19 mouse cellular contexts compared by ENCODE assay signal in the genomic region with DNA sequence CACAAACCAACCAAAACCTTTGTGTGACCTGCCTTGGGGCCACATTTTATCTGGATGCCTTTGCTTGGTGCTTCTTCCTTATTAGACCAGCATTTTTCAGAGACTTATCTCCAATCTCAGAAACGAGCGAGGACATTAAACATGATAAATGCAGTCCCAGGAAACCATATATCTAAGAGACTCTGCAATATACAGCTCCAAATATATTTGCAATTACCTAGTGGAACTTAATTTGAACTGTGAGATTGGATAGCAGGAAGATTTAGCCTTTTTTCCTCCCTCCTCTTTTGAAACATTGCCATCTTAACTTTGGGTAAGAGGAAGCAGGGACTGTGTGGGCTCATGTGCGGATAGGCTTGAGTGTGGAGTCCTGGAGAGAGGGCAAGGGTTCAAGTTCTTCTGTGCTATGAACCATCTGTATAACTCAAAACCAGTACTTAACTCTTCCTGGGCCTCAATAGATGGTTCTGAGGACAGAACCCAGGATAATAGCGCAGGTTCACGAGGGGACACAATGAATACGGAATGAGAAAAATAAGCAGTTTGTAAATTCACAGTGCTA.
"Had no signal": no experiment of that assay in that cellular context is flagged by ENCODE, and none has a peak within 500 bp of the region (broad histone marks: within the 10 kb centered on the region; RNA-seq: fewer than 3 reads in every experiment).

No protein-coding gene starts in this region.

- H3K27me3 ChIP-seq: lung, embryonic 15.5 days; midbrain, embryonic 12.5 days; neural tube, embryonic 13.5 days; neural tube, embryonic 15.5 days had no signal

- H3K4me3 ChIP-seq: lung, embryonic 15.5 days; midbrain, embryonic 10.5 days; midbrain, embryonic 12.5 days; myocyte; neural tube, embryonic 13.5 days; neural tube, embryonic 15.5 days had no signal

- H3K4me1 ChIP-seq: midbrain, embryonic 10.5 days; midbrain, embryonic 12.5 days; neural tube, embryonic 13.5 days; neural tube, embryonic 15.5 days had no signal

- H3K27ac ChIP-seq: lung, embryonic 15.5 days; midbrain, embryonic 10.5 days; midbrain, embryonic 12.5 days; neural tube, embryonic 13.5 days; neural tube, embryonic 15.5 days had no signal

- H3K9me3 ChIP-seq: lung, embryonic 15.5 days; midbrain, embryonic 10.5 days; midbrain, embryonic 12.5 days; neural tube, embryonic 13.5 days; neural tube, embryonic 15.5 days had no signal

- H3K36me3 ChIP-seq: lung, embryonic 15.5 days; midbrain, embryonic 10.5 days; midbrain, embryonic 12.5 days; neural tube, embryonic 13.5 days; neural tube, embryonic 15.5 days had no signal

- H3K9ac ChIP-seq: lung, embryonic 15.5 days; midbrain, embryonic 12.5 days; neural tube, embryonic 13.5 days; neural tube, embryonic 15.5 days had no signal

- ATAC-seq: lung, postnatal 0 days; midbrain, embryonic 16.5 days had no signal

- H3K4me2 ChIP-seq: lung, embryonic 15.5 days; midbrain, embryonic 12.5 days; neural tube, embryonic 13.5 days; neural tube, embryonic 15.5 days had no signal

- DNase-seq: lung, adult 18-20 months; lung, postnatal 4 days; midbrain, embryonic 14.5 days; retina, postnatal 1 day; right cerebral cortex, adult 18-20 months; right cerebral cortex, postnatal 25 days; right cerebral cortex, postnatal 4 days; spleen, adult 18-20 months; thymus, adult 18-20 months; thymus, postnatal 14 days; thymus, postnatal 36 days had no signal
